Mouse (Mus musculus): ENCODE results near the gene Smim1.

- TF ChIP-seq POLR2A (IDR thresholded peaks at IDR 0.05; ENCODE audit: low read depth, low read length) (0 out of 2 replicates have a peak, but pooled peaks have one; percentile 18), CTCF (IDR thresholded peaks at IDR 0.05; ENCODE audit: borderline replicate concordance, insufficient read depth, low read length) (no peak)
Measured at GRCm38 (mm10) chr4:154021432-154021831, 4.6 kb downstream of the Smim1 start.
